Comparison of ENCODE assay signal across 8 mouse cellular contexts in the genomic region with DNA sequence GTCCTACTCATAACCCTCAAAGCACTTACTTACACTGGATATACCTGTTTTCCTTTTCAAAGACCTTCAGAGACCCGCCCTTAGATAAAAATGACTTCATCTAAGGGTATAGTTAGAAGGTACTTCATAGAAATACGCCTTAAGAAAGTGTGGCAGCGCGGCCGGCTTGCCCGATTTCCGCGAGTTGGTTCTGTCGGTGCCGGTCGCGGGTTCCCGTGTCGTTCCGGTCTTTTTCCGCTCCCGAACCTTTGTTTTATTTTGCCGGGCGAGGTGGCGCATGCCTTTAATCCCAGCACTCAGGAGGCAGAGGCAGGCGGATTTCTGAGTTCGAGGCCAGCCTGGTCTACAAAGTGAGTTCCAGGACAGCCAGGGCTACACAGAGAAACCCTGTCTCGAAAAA. TPM values are rescaled to one million over a fixed set of nuclear protein-coding genes. Genes with fewer than 3 reads are reported as not detected.
DNase-seq lines count a peak whose midpoint lies in the region; ATAC-seq and TF ChIP-seq lines count a peak whose summit lies in the region.
"Not testable (repeated sequence)": the region's sequence is repeated elsewhere in the genome, so short reads cannot be mapped to it uniquely, and the experiment has no call there.

No protein-coding gene starts in this region.

- H3K4me3 ChIP-seq in MEL (ENCODE audit: control insufficient read depth in 1 of 2, insufficient read depth in 1 of 2, low read depth in 2 of 2, low read length in 2 of 2), result peak overlapping the region; percentile 66 to 76
- peak overlapping the region; percentile 82 for H3K4me3 ChIP-seq in forebrain, embryonic 11.5 days (ENCODE audit: low read depth, low read length)
- peak overlapping the region; percentile 86 for H3K4me3 ChIP-seq in hindbrain, embryonic 11.5 days (ENCODE audit: low read depth, low read length)
- H3K4me3 ChIP-seq in layer of hippocampus, adult 2 months, result peak overlapping the region; percentile 82
- peak overlapping the region; percentile 72 for H3K4me3 ChIP-seq in lung, postnatal 0 days (ENCODE audit: low read depth, low read length)
- H3K4me3 ChIP-seq in olfactory bulb, adult 2 months (ENCODE audit: insufficient read depth, low read depth, low read length), result peak overlapping the region; percentile 52

- ATAC-seq in forebrain, embryonic 11.5 days (replicated peaks; ENCODE audit: low FRiP score); hindbrain, embryonic 11.5 days (ENCODE audit: low FRiP score); lung, postnatal 0 days: not testable (repeated sequence)

- TF ChIP-seq CTCF in MEL (IDR thresholded peaks at IDR 0.05 in 2 of 3, conservative IDR thresholded peaks at IDR 0.05 in 1 of 3; ENCODE audit: control insufficient read depth in 1 of 3, insufficient read depth in 1 of 3, low read depth in 2 of 3, low read length in 3 of 3, poor library complexity in 1 of 3, severe bottlenecking in 1 of 3); layer of hippocampus, adult 2 months (conservative IDR thresholded peaks at IDR 0.05); lung, postnatal 0 days (IDR thresholded peaks at IDR 0.05); olfactory bulb, adult 2 months (IDR thresholded peaks at IDR 0.05; ENCODE audit: insufficient read depth, low read depth, low read length): not testable (repeated sequence)

- not testable (repeated sequence) for H3K79me2 ChIP-seq in MEL (ENCODE audit: control insufficient read depth, insufficient read depth, low read length, poor library complexity)

- H3K27me3 ChIP-seq in MEL (ENCODE audit: control insufficient read depth in 1 of 2, insufficient read depth in 2 of 2, low read length in 2 of 2); forebrain, embryonic 11.5 days (ENCODE audit: control insufficient read depth, insufficient read depth, low read length); hindbrain, embryonic 11.5 days (ENCODE audit: control insufficient read depth, insufficient read depth, low read length); lung, postnatal 0 days (replicated peaks; ENCODE audit: insufficient read depth, low read length): not testable (repeated sequence)

- not testable (repeated sequence) for H3K36me3 ChIP-seq in MEL (ENCODE audit: control insufficient read depth in 1 of 2, insufficient read depth in 2 of 2, low read length in 2 of 2); forebrain, embryonic 11.5 days (ENCODE audit: control insufficient read depth, insufficient read depth, low read length); hindbrain, embryonic 11.5 days (ENCODE audit: control insufficient read depth, insufficient read depth, low read length); lung, postnatal 0 days (ENCODE audit: insufficient read depth, low read length)

- TF ChIP-seq EP300 in MEL (IDR thresholded peaks at IDR 0.05; ENCODE audit: low read depth in 1 of 2, low read length in 2 of 2); lung, postnatal 0 days (IDR thresholded peaks at IDR 0.05): not testable (repeated sequence)

- not testable (repeated sequence) for H3K4me1 ChIP-seq in MEL (ENCODE audit: control insufficient read depth in 1 of 2, insufficient read depth in 2 of 2, low read length in 2 of 2); forebrain, embryonic 11.5 days (replicated peaks; ENCODE audit: control insufficient read depth, insufficient read depth, low read length); hindbrain, embryonic 11.5 days (replicated peaks; ENCODE audit: control insufficient read depth, insufficient read depth, low read length); lung, postnatal 0 days (ENCODE audit: insufficient read depth, low read depth, low read length); olfactory bulb, adult 2 months (ENCODE audit: control insufficient read depth, insufficient read depth, low read length)

- peak overlapping the region; percentile 77 for H3K4me2 ChIP-seq in forebrain, embryonic 11.5 days (ENCODE audit: low read depth, low read length, severe bottlenecking)
- H3K4me2 ChIP-seq in hindbrain, embryonic 11.5 days (replicated peaks; ENCODE audit: low read depth, low read length), result peak overlapping the region; percentile 78
- peak overlapping the region; percentile 83 for H3K4me2 ChIP-seq in lung, postnatal 0 days (replicated peaks; ENCODE audit: low read depth, low read length)

- TF ChIP-seq RAD21 in MEL (IDR thresholded peaks at IDR 0.05; ENCODE audit: low read depth, low read length), result not testable (repeated sequence)

- not testable (repeated sequence) for H3K27ac ChIP-seq in MEL (ENCODE audit: control insufficient read depth, low read depth, low read length); forebrain, embryonic 11.5 days (ENCODE audit: low read depth, low read length); hindbrain, embryonic 11.5 days (ENCODE audit: low read depth, low read length); olfactory bulb, adult 2 months (ENCODE audit: insufficient read depth, low read depth, low read length)
- H3K27ac ChIP-seq in layer of hippocampus, adult 2 months, result peak overlapping the region; percentile 92
- peak overlapping the region; percentile 87 for H3K27ac ChIP-seq in lung, postnatal 0 days (ENCODE audit: low read length)

- not testable (repeated sequence) for H3K9me3 ChIP-seq in MEL (replicated peaks; ENCODE audit: insufficient read depth, low read length); forebrain, embryonic 11.5 days (ENCODE audit: control insufficient read depth, low read length); hindbrain, embryonic 11.5 days (ENCODE audit: control insufficient read depth, low read length); lung, postnatal 0 days (ENCODE audit: low read length)

- DNase-seq in MEL (ENCODE audit: low read depth, low spot score), result peak; percentile 78
- DNase-seq in c-Kit-positive CD71-positive TER-119-negative erythroid progenitor cells, embryonic 14.5 days (ENCODE audit: low read depth), result peak; percentile 64
- peak; percentile 87 for DNase-seq in forebrain, embryonic 11.5 days (ENCODE audit: low spot score)
- peak; percentile 92 for DNase-seq in hindbrain, embryonic 11.5 days (ENCODE audit: low spot score)
- DNase-seq in layer of hippocampus, adult 2 months (ENCODE audit: low spot score in 2 of 2), result peak in 1 of 2 experiments; percentile 23
- peak; percentile 86 for DNase-seq in lung, postnatal 0 days (ENCODE audit: low spot score)
- DNase-seq in thymus, postnatal 14 days, result peak; percentile 46

- H3K9ac ChIP-seq in MEL (ENCODE audit: control insufficient read depth, low read depth, low read length, poor library complexity, severe bottlenecking), result peak overlapping the region; percentile 76
- peak overlapping the region; percentile 87 for H3K9ac ChIP-seq in forebrain, embryonic 11.5 days (ENCODE audit: low read length)
- H3K9ac ChIP-seq in hindbrain, embryonic 11.5 days (ENCODE audit: low read depth, low read length), result peak overlapping the region; percentile 92
- peak overlapping the region; percentile 82 for H3K9ac ChIP-seq in lung, postnatal 0 days (replicated peaks; ENCODE audit: low read depth)

- whole genome bisulfite sequencing in forebrain, embryonic 11.5 days, result 17% methylated on average over 23 of the region's 23 CpGs
- 18% methylated on average over 23 of the region's 23 CpGs for WGBS in hindbrain, embryonic 11.5 days
- whole genome bisulfite sequencing in lung, postnatal 0 days, result 11% methylated on average over 23 of the region's 23 CpGs
- WGBS in olfactory bulb, adult 2 months, result 11% methylated on average over 23 of the region's 23 CpGs

- not testable (repeated sequence) for TF ChIP-seq POLR2A in MEL (IDR thresholded peaks at IDR 0.05; ENCODE audit: control insufficient read depth in 1 of 2, insufficient read depth in 1 of 2, low read depth in 1 of 2, low read length in 2 of 2, poor library complexity in 1 of 2); olfactory bulb, adult 2 months (IDR thresholded peaks at IDR 0.05; ENCODE audit: insufficient read depth, low read depth, low read length)

RNA-seq across cellular contexts. Expression of a gene that starts 0.8 kb away (rescaled TPM):
- total RNA-seq in MEL (2012; rRNA removed), result 33.3 and 35.0 TPM in 2 replicates
- polyA plus RNA-seq in MEL (2012; ENCODE audit: insufficient read depth in 1 of 2, insufficient read length in 2 of 2, low read depth in 1 of 2, low replicate concordance in 2 of 2, missing spikeins in 1 of 2), result 10 to 100 TPM in 1 of 2 experiments, not detected in 1; 33.1 TPM
- polyA plus RNA-seq in forebrain, embryonic 11.5 days (2014; fragmentation: Nextera tagmentation; extraction: Ambion mirVana), result 8.8 and 9.9 TPM in 2 replicates
- 8.7 and 11.7 TPM in 2 replicates for polyA plus RNA-seq in hindbrain, embryonic 11.5 days (2014; fragmentation: Nextera tagmentation; extraction: Ambion mirVana)
- 10 to 100 TPM; 20.4 to 21.3 TPM for total RNA-seq in layer of hippocampus, adult 2 months (2021)
- 5.1 and 5.7 TPM in 2 replicates for polyA plus RNA-seq in lung, postnatal 0 days (2015; fragmentation: Nextera tagmentation; extraction: Ambion mirVana)
- not detected in 2 replicates for polyA plus RNA-seq in olfactory bulb, adult 2 months (2012; ENCODE audit: insufficient read depth, insufficient read length, low replicate concordance, missing spikeins)

RNA-seq across cellular contexts. Expression of a gene that starts 17.8 kb away (rescaled TPM):
- 10.5 and 14.6 TPM in 2 replicates for total RNA-seq in MEL (2012; rRNA removed)
- 10 to 100 TPM in 1 of 2 experiments, not detected in 1; 14.3 TPM for polyA plus RNA-seq in MEL (2012; ENCODE audit: insufficient read depth in 1 of 2, insufficient read length in 2 of 2, low read depth in 1 of 2, low replicate concordance in 2 of 2, missing spikeins in 1 of 2)
- polyA plus RNA-seq in forebrain, embryonic 11.5 days (2014; fragmentation: Nextera tagmentation; extraction: Ambion mirVana), result 20.6 and 23.5 TPM in 2 replicates
- 14.2 and 15.7 TPM in 2 replicates for polyA plus RNA-seq in hindbrain, embryonic 11.5 days (2014; fragmentation: Nextera tagmentation; extraction: Ambion mirVana)
- 10 to 100 TPM; 31.5 to 33.0 TPM for total RNA-seq in layer of hippocampus, adult 2 months (2021)
- 25.3 and 26.0 TPM in 2 replicates for polyA plus RNA-seq in lung, postnatal 0 days (2015; fragmentation: Nextera tagmentation; extraction: Ambion mirVana)
- polyA plus RNA-seq in olfactory bulb, adult 2 months (2012; ENCODE audit: insufficient read depth, insufficient read length, low replicate concordance, missing spikeins), result not detected in 2 replicates

RNA-seq across cellular contexts. Expression of a gene that starts 29.9 kb away (rescaled TPM):
- total RNA-seq in MEL (2012; rRNA removed), result 77.4 and 86.9 TPM in 2 replicates
- 10 to 100 TPM; 65.5 to 88.2 TPM for polyA plus RNA-seq in MEL (2012; ENCODE audit: insufficient read depth in 1 of 2, insufficient read length in 2 of 2, low read depth in 1 of 2, low replicate concordance in 2 of 2, missing spikeins in 1 of 2)
- 104 TPM in 2 replicates for polyA plus RNA-seq in forebrain, embryonic 11.5 days (2014; fragmentation: Nextera tagmentation; extraction: Ambion mirVana)
- polyA plus RNA-seq in hindbrain, embryonic 11.5 days (2014; fragmentation: Nextera tagmentation; extraction: Ambion mirVana), result 70.1 and 77.6 TPM in 2 replicates
- total RNA-seq in layer of hippocampus, adult 2 months (2021), result 100 to 1,000 TPM; 138 to 143 TPM
- 26.6 and 28.9 TPM in 2 replicates for polyA plus RNA-seq in lung, postnatal 0 days (2015; fragmentation: Nextera tagmentation; extraction: Ambion mirVana)
- polyA plus RNA-seq in olfactory bulb, adult 2 months (2012; ENCODE audit: insufficient read depth, insufficient read length, low replicate concordance, missing spikeins), result 52.7 and 159 TPM in 2 replicates

RNA-seq across cellular contexts. Expression of a gene that starts 58.7 kb away (rescaled TPM):
- total RNA-seq in MEL (2012; rRNA removed), result 0.04 TPM in 1 of 2 replicates, not detected in the other
- under 1 TPM in 1 of 2 experiments, not detected in 1; 0.07 TPM for polyA plus RNA-seq in MEL (2012; ENCODE audit: insufficient read depth in 1 of 2, insufficient read length in 2 of 2, low read depth in 1 of 2, low replicate concordance in 2 of 2, missing spikeins in 1 of 2)
- polyA plus RNA-seq in forebrain, embryonic 11.5 days (2014; fragmentation: Nextera tagmentation; extraction: Ambion mirVana), result 0.39 and 0.41 TPM in 2 replicates
- polyA plus RNA-seq in hindbrain, embryonic 11.5 days (2014; fragmentation: Nextera tagmentation; extraction: Ambion mirVana), result 0.46 and 0.75 TPM in 2 replicates
- 1 to 10 TPM; 1.1 to 1.4 TPM for total RNA-seq in layer of hippocampus, adult 2 months (2021)
- polyA plus RNA-seq in lung, postnatal 0 days (2015; fragmentation: Nextera tagmentation; extraction: Ambion mirVana), result 0.14 and 0.32 TPM in 2 replicates
- polyA plus RNA-seq in olfactory bulb, adult 2 months (2012; ENCODE audit: insufficient read depth, insufficient read length, low replicate concordance, missing spikeins), result not detected in 2 replicates
